Mouse (Mus musculus): ENCODE measurements around the gene Fcrl1. TPM values are rescaled to one million over a fixed set of nuclear protein-coding genes. Genes with fewer than 3 reads are reported as not detected.
A peak's percentile ranks its signal among the peaks of the same experiment; 100 is the strongest.
"Not testable (repeated sequence)": the region's sequence is repeated elsewhere in the genome, so short reads cannot be mapped to it uniquely, and the experiment has no call there.

Gene Fcrl1
- total RNA-seq (2014; rRNA removed; ENCODE audit: low replicate concordance) = not detected in 2 replicates
- 0.07 and 0.18 TPM in 2 replicates for polyA plus RNA-seq (2015; fragmentation: Nextera tagmentation; extraction: Ambion mirVana)

GRCm38 (mm10) chr3:87376195-87377165 is at the start of gene Fcrl1:
Gene Fcrl1 (plus strand): TSS chr3:87376387.
- Histone ChIP-seq H3K9ac (replicated peaks; ENCODE audit: low read depth, low read length) (no peak within 1 kb of the TSS), H3K4me2 (ENCODE audit: low read depth, low read length) (no peak within 1 kb of the TSS), H3K27me3 (ENCODE audit: control insufficient read depth, insufficient read depth, low read length) (no peaks in the 10 kb centered on the region), H3K27ac (ENCODE audit: low read depth) (no peak within 1 kb of the TSS), H3K4me3 (ENCODE audit: low read depth, low read length) (no peak within 1 kb of the TSS), H3K4me1 (ENCODE audit: control insufficient read depth, insufficient read depth) (no peaks in the 10 kb centered on the region), H3K9me3 (replicated peaks; ENCODE audit: control insufficient read depth, low read length) (no peaks in the 10 kb centered on the region), H3K36me3 (replicated peaks; ENCODE audit: control insufficient read depth, insufficient read depth, low read length) (no peaks in the 10 kb centered on the region)
- ATAC-seq (ENCODE audit: insufficient read depth, low read depth) = no peak
- 84% methylated on average over 18 of the region's 18 CpGs for WGBS
- no peak for DNase-seq (ENCODE audit: low spot score)
- TF ChIP-seq EP300 (IDR thresholded peaks at IDR 0.05; ENCODE audit: low read depth) (no peak), CTCF (IDR thresholded peaks at IDR 0.05; ENCODE audit: low read depth) (no peak)

DNA sequence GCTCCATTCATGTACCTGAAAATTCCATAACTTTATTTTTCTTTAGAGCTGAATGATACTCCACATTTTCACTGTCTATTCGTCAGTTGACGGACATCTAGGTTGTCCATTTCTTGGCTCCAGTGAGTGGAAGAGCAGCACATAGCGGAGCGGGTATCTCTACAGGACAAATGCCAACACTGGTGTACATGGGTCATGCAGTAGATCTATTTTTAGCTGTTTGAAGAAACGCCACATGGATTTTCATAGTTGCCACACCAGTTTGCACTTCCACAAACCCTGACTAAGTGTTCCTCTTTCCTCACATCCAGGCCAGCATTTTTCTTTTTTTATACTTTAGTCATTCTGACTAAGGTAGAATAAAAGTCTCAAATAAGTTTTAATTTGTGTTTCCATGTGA is 38.3 kb upstream of the Fcrl1 start:
- H3K4me1 ChIP-seq (ENCODE audit: control insufficient read depth, insufficient read depth) = peaks cover 2% of the 10 kb centered on the region; the same call in 1 of the 2 replicates
- no peak overlapping the region for H3K4me2 ChIP-seq (ENCODE audit: low read depth, low read length)
- no peak overlapping the region for H3K4me3 ChIP-seq (ENCODE audit: low read depth, low read length)
- H3K27ac ChIP-seq (ENCODE audit: low read depth) = no peak overlapping the region
- no peaks in the 10 kb centered on the region for H3K36me3 ChIP-seq (replicated peaks; ENCODE audit: control insufficient read depth, insufficient read depth, low read length)
- 34% methylated on average over 5 of the region's 5 CpGs for WGBS
- no peaks in the 10 kb centered on the region for H3K27me3 ChIP-seq (ENCODE audit: control insufficient read depth, insufficient read depth, low read length)
- TF ChIP-seq EP300 (IDR thresholded peaks at IDR 0.05; ENCODE audit: low read depth) = no peak
- no peak for TF ChIP-seq CTCF (IDR thresholded peaks at IDR 0.05; ENCODE audit: low read depth)
- DNase-seq (ENCODE audit: low spot score) (peak; percentile 79), ATAC-seq (ENCODE audit: insufficient read depth, low read depth) (peak; percentile 51)
- H3K9ac ChIP-seq (replicated peaks; ENCODE audit: low read depth, low read length) = no peak overlapping the region
- H3K9me3 ChIP-seq (replicated peaks; ENCODE audit: control insufficient read depth, low read length) = no peaks in the 10 kb centered on the region

DNA sequence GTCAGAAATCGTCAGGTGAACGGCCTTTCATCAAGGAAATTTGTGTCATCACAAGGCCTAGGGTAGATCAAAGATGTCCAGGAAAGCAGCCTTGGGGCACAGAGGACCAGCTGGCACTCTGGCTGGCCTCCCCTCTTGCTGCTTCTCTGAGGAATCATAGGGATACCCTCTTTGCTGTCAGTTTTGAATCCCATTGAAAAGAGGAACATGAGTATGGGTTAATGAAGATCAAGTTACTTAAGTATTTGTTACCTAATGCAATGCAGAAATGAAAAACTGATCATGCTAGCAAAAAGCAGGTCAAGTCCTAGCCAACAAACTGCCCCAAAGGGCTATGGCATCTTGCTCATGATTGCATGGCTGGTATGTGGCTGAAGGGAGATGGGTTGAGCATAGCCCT is 25.2 kb upstream of the Fcrl1 start:
- ATAC-seq (ENCODE audit: insufficient read depth, low read depth); H3K4me2 ChIP-seq (ENCODE audit: low read depth, low read length); H3K27me3 ChIP-seq (ENCODE audit: control insufficient read depth, insufficient read depth, low read length); DNase-seq (ENCODE audit: low spot score); H3K9me3 ChIP-seq (replicated peaks; ENCODE audit: control insufficient read depth, low read length); H3K9ac ChIP-seq (replicated peaks; ENCODE audit: low read depth, low read length); H3K27ac ChIP-seq (ENCODE audit: low read depth); H3K4me1 ChIP-seq (ENCODE audit: control insufficient read depth, insufficient read depth); H3K4me3 ChIP-seq (ENCODE audit: low read depth, low read length); H3K36me3 ChIP-seq (replicated peaks; ENCODE audit: control insufficient read depth, insufficient read depth, low read length): not testable (repeated sequence)
- WGBS = 77% methylated on average over 2 of the region's 2 CpGs

- Histone ChIP-seq H3K4me1 (ENCODE audit: control insufficient read depth, insufficient read depth) (no peaks in the 10 kb centered on the region), H3K27me3 (ENCODE audit: control insufficient read depth, insufficient read depth, low read length) (no peaks in the 10 kb centered on the region), H3K9me3 (replicated peaks; ENCODE audit: control insufficient read depth, low read length) (no peaks in the 10 kb centered on the region), H3K9ac (replicated peaks; ENCODE audit: low read depth, low read length) (no peak within 1 kb of the TSS), H3K27ac (ENCODE audit: low read depth) (no peak within 1 kb of the TSS), H3K4me3 (ENCODE audit: low read depth, low read length) (no peak within 1 kb of the TSS), H3K36me3 (replicated peaks; ENCODE audit: control insufficient read depth, insufficient read depth, low read length) (no peaks in the 10 kb centered on the region), H3K4me2 (ENCODE audit: low read depth, low read length) (no peak within 1 kb of the TSS)
- no peak for TF ChIP-seq EP300 (IDR thresholded peaks at IDR 0.05; ENCODE audit: low read depth)
- no peak for TF ChIP-seq CTCF (IDR thresholded peaks at IDR 0.05; ENCODE audit: low read depth)
- ATAC-seq (ENCODE audit: insufficient read depth, low read depth) (no peak), DNase-seq (ENCODE audit: low spot score) (no peak)
Observed at GRCm38 (mm10) chr3:87357581-87357980, 18.6 kb upstream of the Fcrl1 start, which contains the start of gene Cd5l. Gene Cd5l (plus strand): TSS chr3:87357881.

DNA sequence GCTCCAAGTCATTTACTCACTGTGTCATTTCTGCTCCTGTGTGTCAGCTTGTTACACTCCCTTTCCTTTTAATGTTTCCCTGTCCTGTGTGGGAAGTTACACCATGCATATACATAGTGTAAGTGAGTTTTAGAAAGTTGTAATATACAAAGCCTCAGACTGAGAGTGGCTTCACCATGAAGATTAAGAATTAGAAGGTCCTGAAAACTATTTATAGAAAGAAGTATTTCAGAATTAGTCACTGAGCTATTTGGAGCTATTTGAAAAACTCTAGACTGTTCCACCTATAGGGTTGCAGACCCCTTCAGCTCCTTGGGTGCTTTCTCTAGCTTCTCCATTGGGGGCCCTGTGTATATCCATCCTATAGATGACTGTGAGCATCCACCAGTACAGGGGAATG is 17.0 kb upstream of the Fcrl1 start:
- no peak for DNase-seq (ENCODE audit: low spot score)
- no peaks in the 10 kb centered on the region for H3K4me1 ChIP-seq (ENCODE audit: control insufficient read depth, insufficient read depth)
- no peak overlapping the region for H3K9ac ChIP-seq (replicated peaks; ENCODE audit: low read depth, low read length)
- no peak for ATAC-seq (ENCODE audit: insufficient read depth, low read depth)
- H3K27me3 ChIP-seq (ENCODE audit: control insufficient read depth, insufficient read depth, low read length) = no peaks in the 10 kb centered on the region
- no peaks in the 10 kb centered on the region for H3K36me3 ChIP-seq (replicated peaks; ENCODE audit: control insufficient read depth, insufficient read depth, low read length)
- H3K27ac ChIP-seq (ENCODE audit: low read depth) = no peak overlapping the region
- H3K4me3 ChIP-seq (ENCODE audit: low read depth, low read length) = no peak overlapping the region
- no peaks in the 10 kb centered on the region for H3K9me3 ChIP-seq (replicated peaks; ENCODE audit: control insufficient read depth, low read length)
- H3K4me2 ChIP-seq (ENCODE audit: low read depth, low read length) = no peak overlapping the region
- no peak for TF ChIP-seq EP300 (IDR thresholded peaks at IDR 0.05; ENCODE audit: low read depth)
- TF ChIP-seq CTCF (IDR thresholded peaks at IDR 0.05; ENCODE audit: low read depth) = no peak

Measured in heart, postnatal 0 days (tissue).